Mouse (Mus musculus) c-Kit-negative CD71-positive TER-119-positive erythroid progenitor cells, embryonic 14.5 days (primary cell): Measurements from ENCODE around the gene Mmgt2.

ENCODE experiments used
- DNase-seq: peaks from one replicate; pipeline ENCODE4 v3.0.0-alpha.2; 2013; ENCODE audit warnings: low read depth, low spot score

Mmgt2 gene

DNA sequence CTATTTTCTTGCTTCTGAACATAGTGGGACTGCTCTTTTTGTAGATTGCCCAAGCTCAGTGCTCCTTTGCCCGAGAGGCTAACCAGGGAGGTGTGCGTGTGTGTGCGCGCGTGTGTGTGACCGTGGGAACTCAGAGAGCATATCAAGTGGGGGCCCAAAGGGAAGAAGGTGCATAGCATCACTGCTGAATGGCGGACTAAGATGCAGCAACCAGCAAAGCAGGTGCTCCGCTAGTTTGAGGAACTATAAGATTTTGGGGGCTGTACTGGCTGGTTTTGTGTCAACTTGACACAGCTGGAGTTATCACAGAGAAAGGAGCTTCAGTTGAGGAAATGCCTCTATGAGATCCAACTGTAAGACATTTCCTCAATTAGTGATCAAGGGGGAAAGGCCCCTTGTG lies 27.4 kb upstream of the Mmgt2 start:
- DNase-seq, result no peak

DNA sequence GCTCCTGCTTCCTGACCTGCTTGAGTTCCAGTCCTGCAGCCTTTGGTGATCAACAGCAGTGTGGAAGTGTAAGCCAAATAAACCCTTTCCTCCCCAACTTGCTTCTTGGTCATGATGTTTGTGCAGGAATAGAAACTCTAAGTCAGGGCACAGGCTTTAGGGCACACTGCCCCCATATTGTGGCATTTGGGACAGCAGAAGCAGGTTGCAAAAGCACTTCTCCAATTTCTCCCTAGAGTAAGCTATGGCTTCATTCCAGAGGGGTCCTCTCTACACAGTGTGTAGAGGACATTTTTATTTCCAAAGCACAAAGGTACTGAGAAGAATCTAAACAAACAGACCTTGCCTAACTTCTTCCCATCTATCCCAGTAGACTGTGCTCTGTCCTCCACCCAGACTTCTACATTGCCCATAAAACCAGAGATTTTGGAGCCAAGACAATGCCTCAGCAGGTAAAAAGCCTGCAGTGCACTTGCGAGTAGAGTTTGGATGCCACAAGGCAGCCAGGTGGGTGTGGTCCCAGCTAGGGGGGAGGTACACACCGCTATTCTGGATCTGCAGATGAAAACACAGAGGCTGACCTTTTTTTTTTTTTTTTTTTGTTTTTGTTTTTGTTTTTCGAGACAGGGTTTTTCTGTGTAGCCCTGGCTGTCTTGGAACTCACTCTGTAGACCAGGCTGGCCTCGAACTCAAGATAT lies 26.7 kb upstream of the Mmgt2 start:
- no peak for DNase-seq

DNA sequence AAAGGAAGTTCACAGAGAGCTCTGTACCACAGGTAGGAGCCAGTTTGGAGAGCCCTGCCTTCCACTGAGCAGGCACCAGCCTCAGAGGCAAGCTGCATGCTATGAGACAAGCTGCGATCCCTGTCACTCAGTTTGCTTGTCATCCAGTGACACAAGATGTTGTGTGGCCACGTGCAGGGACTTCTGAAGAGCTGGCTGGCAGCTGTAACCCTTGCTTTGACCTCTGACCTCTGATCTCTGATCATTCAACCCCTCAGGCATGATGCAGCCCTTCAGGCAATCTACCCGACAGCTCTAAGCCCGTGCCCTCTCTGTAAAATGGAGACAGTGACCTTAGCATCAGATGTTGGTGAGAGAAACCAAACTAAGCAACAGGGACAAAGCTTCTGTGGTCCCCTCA lies 25.6 kb upstream of the Mmgt2 start:
- DNase-seq, result no peak

DNA sequence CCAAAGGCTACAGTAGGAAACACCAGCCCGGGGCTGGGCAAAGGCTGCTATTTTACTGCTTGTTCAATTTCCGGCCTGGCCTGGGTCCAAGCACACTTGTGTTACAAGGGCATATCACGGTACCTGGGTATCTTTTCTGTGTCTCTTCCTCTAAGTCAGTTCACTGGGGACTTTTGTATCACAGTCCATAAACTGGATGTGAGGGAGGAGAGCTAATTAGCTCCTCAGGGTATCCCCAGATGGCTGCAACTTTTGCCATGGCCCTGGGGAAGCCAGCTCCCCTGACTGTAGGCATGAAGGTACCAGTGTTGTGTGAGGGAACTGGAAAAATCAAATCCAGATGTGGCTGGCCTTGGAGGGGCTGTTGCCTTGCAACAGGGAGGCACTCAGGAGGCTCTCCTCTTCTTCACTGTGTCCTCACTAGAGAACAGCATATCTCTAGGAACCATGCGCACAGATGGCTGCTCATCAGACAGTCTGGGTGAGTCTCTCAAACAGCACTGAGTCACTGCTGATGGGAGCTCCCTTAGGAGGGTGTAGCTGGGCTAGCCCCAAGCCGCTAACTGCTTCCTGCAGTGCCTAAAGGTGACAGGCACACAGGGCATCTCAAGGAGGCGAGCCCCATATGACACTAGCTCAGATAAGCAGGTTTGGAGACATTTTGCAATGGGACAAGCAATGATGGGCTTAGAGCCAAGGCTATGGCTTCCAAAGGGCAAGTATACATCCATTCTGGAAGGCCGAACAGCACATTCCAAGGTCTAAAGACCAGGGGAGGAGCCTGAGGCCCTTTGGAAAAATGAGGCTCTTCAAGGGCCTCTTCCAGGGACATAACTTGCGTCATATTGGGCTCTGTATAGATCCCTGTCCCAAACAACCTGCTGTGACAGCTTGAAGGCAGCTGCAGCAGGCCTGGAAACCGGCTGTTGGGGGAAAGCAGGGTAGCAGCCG lies 23.8 kb upstream of the Mmgt2 start:
- no peak for DNase-seq

DNA sequence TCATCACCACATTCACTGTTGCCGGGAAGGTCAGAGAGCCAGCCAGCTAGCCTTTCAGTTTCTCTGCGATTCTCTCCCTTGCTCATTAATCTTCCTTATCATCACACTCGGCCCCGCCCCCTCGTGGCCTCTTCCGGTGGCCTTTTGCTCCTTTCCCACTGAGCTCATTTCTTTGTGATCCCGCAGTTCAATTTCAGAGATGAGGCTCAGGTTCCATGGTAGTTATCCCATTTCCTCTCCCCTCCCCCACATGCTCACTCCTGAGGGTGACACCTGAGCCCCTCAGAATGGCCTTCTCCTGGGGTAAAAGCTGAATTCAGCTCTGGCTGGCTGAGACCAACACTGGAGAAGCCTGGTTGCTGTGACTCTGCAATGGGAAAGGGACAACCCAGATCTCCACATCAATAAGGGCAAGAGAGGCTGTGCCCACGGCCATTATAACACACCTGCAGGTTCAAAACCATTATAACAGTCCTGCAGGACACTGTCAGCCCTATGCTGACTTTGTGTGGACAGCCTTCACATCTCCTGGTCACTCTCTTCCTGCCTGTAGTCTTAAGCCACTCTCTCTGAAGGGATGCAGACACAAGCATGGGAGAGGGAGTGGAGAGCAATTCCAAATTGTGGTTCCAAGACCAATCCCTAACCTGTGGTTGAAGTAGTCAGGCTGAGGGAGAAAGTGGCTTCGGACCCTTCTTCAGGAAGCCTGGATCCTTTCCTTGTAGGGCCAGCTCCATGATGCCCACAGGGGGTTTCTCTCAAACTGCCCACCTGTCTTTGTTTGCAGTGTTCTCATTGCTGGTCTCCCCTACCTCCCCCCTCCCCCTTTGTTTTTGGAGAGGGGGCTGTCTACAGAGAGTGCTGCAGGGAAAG lies 18.9 kb upstream of the Mmgt2 start:
- no peak for DNase-seq

DNA sequence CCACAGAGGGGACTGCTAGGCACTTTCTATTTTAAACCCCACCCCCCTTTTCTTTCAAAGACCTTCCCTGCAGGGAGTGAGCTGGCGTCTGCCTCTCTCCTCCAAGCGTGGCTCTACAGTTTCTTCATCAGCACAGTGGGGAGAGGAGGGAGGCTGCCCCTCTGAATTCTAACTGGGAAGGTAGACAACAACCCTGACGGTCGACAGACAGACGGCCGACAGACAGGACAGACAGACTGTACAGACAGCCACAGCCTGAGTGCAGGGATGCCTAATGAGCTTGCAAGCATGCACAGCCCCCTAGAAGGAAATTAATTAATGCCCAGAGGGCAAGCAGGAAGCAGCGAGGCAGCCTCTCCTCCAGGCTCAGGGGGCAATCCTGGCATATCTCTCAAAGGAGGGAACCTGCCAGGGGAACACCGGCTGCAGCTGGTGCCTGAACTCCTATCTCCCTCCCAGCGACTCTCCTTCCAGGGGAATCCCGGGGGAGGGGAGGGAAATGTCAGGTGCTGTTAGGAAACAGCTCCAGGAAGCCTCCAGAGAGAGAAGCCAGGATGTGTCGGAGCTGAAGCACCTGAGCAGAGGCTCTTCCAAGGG lies 18.1 kb upstream of the Mmgt2 start:
- no peak for DNase-seq

DNA sequence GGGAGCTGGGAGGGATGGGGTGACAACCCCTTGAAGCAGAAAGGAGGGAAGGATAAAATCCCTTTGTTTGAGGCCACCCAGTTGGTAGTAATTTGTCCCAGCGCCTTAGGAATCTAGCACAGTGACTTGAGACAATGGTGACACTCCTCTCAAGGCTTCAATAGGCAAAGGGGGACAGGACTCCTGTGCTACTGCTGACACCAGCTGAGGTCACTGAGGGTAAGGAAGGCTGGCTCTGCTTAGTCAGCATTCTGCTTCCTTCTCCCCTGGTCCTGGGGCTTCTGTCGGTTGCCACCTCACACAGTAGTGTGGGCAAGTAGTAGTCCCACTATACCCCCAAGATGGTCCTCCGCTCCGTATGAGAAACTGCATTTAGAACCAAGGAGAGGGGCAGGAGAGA lies 17.3 kb upstream of the Mmgt2 start:
- DNase-seq, result no peak

DNA sequence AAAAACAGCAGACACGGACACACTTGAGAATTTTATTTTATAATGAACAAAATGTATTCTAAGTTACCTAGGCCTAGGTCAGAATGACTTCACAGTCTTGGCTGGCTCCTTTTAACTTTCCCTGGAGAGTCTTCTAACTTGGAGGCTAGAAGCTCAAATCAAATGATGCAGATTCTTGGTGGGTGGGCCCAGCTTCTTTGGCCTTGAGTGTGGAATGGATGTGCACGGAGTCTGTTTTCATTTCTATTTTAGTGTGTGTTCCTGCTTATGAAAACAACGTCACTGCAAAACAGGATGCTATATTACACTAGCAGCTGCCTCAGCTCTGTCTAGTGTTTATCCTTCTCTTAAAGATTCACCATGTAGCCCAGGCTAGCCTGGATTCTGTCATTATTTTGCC lies 13.1 kb upstream of the Mmgt2 start:
- no peak for DNase-seq

DNA sequence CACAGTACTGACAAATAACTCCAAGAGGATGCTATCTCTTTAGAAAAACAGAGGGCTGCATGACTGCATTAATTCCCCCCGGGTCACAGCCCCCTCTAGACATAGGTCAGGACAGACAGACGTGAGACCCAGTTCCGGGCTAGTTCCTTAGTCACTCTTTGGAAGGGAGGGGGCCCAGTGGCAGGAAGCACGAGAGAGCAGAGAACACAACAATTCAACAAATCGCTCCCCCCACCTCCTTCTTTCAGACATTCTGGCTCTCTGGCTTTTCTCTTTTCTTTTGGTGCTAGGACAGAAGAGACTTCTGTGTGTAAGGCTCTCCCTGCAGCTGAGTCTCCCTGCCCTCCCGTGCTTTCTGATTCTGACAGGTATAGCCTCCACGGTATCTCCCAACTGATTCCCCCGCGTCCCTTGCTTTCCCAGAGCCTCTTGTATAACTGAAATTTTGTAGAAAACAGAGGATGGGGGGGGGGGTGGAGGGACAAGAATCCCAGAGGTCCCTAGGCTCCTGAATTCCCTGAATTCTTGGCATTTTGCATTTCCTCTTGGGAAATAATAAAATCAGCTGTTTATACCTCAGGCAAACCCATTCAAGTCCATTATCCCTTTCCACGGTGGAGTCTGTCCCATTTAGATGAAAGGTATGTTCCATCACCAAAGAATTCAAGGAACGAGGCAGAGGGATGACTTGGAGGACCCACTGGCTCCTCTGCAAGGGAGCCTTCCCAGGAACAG lies 12.2 kb upstream of the Mmgt2 start:
- no peak for DNase-seq

DNA sequence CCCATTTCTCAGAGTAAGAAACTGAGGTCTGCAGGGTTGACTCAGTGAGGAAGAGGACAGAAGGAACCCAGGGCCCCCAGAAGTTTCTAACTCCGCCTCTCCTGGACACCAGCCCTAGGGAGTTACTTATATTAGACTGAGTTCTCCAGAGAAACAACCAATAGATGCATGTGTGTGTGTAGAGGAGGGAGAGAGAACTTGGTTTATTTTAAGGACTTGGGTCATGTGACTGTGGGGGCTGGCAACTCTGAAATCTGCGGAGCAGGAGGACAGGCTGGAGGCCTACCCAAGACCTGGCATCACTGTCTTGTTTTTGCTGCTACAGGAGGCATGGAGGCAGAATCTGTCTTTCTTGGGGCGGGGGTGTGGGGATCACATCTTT lies 11.6 kb upstream of the Mmgt2 start:
- no peak for DNase-seq

DNA sequence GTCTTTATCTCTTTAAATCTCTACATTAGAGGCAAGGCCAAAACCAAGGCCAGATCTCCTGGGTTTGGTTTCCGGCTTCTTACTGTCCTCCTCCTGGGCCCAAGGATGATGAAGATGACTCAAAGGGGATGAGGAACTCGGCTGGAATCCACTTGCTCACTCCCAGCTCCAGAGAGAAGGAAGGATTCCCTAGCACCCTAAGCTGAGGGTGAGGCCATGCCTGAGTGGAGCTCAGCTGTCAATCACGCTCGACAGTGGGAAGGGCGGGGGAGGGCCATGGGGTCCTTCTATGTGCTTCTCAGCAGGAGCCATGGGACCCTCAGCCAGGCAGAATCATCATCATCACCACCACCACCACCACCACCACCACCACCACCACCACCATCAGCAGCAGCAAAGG lies 11.1 kb upstream of the Mmgt2 start:
- no peak for DNase-seq

DNA sequence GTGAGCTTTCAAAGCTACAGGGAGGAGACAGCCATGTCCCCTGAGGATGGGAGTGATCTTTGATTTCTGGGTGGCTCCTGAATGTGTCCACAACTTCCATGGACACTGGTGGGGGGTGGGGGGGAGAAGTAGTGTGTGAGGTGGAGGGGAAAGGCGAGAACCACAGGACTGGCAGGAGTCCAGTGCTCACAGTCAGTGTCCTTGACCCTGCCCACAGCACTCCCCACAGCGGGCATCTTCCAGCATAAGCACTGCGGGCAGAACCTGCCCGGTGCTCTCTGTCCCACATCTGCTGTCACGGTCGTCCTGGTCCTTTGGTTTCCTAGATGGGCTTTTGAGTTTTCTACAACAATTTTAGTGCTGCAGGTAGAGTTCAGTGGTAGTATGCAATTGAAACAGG lies 10.7 kb upstream of the Mmgt2 start:
- DNase-seq, result no peak

DNA sequence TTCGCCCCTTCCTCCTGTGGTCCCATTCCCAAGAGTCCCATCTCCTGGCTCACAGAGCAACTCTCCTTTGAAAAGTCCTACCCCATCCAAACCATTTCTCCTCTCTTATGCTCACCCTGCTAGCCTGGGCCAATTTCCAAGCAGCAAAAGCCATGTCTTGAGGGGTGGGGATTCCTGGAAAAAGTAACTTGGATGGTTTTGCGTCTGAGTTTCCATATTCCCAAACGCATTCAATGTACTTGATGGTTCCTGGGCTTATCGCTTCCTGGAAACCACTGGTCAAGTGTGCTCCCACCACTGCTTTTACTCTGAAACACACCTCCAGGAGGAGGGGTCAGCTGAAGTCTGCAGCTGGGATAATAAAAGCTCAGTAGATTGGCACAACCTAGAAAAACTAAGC lies 10.1 kb upstream of the Mmgt2 start:
- DNase-seq, result no peak

DNA sequence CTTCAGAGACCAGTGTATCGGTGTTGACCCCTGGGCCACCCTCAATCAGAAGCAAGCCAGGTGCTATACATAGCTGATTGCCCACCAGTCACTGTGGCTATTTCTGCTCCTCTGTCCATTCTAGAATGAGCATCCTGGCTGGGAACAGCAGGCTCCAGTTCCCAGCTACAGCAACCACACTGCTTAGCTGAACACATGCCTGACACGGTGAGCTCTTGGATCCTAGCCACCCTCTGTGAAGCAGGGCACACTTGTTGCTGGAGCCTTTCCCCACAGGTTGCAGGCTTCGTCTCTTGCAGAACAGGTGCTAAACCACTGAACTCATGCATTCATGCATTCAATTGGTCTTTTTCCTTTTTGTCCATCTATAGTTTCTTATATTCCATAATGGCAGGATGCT lies 8.1 kb upstream of the Mmgt2 start:
- no peak for DNase-seq

DNA sequence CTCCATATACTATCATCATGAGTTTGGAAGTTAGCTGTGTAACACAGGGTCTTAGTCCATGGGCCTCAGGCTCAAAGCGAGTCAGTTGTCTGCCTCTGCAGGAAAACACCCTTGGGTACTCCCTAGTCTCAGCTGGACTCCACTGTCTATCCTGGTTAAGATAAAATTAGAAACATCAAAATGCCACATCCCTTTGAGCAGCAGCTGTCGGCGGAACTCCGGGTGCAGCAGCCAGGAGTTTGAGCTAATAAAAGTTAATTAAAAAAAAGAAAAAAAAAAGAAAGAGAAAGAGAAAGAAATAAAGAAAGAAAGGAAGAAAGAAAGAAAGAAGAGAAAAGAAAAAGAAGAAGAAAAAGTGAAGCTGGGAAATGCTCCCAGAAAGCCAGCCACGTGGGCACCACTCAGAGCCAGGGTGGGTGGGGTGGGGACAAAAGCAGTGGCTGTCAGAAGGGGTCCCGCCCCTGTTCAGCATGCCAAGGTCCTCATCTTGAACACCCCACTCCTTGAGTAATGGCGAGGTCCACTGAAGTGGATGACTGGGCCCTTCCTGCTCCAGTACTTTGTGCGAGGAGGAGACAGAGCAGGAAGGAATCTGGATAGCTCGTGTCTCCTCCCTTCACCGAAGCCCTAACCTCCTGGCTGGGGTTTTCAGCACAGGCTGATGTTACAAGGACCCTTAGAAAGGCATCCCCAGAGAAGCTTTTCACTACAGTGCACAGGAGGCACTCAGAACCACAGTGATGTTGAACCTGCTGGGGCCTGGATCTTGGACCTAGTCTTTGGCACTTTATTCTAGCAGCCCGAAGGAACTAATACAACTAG lies 6.2 kb upstream of the Mmgt2 start:
- no peak for DNase-seq

DNA sequence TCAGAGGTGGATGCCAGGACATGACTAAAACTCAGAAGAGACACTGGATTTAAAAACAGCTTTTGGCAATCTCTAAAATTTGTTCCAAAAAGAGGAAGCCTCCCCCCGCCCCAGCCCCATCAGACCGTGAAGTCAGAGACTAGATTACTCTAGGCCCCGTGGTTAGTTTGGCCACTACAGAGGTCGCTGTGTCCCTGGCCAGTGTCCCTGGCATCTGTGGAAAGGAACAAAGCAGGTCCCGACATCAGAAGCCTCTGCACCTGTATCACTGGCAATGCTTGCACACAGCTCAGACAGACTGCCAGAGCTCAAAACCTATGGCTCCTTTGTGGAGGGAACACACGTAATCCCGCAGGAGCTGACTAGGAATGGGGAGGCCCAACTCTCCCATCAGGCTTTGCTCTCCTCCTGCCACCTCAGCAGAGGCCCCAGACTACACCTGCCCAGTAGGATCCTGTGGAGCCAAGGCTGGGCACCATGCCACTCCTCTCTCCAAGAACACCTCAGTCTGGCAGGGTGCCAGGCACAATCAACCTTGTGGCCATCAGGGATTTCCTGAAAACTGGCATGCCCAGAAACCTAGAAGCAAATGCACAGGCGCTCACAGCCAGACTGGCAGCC lies 5.3 kb upstream of the Mmgt2 start:
- DNase-seq, result no peak

DNA sequence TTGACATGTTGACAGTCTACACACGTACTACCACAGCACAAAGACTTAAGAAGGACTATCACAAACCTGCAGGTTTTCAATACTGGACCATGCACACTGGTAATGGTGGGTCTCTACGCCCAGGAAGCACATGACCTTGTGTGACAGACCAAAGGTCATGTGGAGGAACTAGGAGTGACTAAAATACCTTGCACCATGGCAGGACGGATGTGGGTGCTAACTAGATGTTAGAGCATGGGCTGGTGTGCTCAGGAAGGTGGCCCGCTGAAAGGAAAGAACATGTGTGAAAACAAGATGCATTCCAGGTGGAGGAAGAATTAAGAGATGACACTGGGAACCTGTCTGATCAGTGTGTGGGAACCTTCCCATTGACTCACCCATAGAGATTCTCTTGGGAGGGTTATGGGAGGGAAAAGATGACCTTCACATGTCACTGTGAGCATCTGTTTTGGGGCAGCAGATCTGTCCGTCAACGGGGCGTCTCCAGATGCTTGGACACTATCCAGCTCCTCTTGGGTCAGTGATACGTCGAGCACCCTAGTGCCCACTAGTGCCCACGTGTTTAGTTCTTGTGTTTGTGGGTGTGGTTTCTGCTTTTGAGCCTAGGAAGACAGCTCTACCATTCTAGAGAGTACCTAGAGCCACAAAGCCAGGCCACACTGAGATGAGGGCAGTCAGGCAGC lies 4.6 kb upstream of the Mmgt2 start:
- no peak for DNase-seq

DNA sequence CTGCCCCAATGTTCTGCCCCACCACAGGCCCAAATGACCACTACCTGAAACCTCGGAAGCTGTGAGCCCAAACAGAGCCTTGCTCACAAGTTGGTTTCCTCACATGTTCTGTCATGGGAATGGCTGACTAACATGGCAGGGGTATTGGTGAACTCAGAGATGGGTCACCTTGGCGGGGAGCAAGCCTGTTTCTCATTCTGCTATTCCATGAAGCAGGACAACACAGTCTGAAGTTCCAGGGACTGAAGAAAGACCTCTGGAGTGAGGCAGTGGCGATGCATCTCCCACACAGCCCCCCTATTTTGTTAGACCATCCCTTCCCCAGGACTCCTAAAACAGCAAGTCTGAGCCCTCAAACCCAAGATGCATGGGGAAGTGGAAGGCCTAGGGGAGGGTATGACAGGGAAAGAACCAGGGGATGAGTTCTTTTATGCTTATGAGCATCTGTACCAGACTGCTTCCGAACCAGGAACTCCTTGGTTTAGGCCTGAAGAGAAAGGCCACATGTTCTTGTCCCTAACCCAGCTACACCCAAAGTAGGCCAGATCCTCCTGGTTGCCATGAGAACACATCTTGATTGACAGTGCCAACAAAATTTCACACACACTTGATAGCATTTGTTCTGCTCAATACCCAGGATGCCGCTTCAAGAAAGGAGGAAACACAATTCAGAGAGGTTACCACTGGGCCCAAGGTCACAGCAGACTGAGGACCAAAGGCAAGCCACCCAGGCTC lies 3.7 kb upstream of the Mmgt2 start:
- DNase-seq, result no peak

DNA sequence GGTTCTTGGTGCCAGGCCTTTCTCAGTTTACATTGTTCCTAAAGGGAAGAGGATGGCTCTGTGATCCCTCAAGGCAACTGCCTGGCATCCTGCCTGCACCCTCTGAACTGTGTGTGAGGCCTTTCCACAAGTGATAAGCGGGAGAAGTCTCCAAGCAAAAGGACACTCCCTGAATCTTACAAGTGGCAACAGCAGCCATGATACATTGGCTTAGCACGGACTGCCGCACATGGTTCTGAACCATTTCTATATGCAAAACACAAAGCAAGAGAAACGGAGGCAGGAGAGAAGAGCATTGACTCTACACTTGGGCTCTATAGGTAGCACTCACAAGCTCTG lies 3.2 kb upstream of the Mmgt2 start:
- no peak for DNase-seq
